Mouse (Mus musculus) bone marrow, adult 2 months (tissue): ENCODE measurements around the gene Trir.

Experiments
- CTCF ChIP-seq: fragments of 200-500 bp; IDR thresholded peaks from 2 replicates; pipeline ENCODE4 v1.5.1; 2011; ENCODE audit warnings: low read length, control low read depth; ENCODE audit not compliant: control insufficient read depth, insufficient read depth
- POLR2A ChIP-seq: fragments of 200-500 bp; IDR thresholded peaks from 2 replicates; pipeline ENCODE4 v1.6.1; 2011; ENCODE audit warnings: low read depth, mild to moderate bottlenecking, control low read depth, low read length, borderline replicate concordance; ENCODE audit not compliant: control insufficient read depth

DNA sequence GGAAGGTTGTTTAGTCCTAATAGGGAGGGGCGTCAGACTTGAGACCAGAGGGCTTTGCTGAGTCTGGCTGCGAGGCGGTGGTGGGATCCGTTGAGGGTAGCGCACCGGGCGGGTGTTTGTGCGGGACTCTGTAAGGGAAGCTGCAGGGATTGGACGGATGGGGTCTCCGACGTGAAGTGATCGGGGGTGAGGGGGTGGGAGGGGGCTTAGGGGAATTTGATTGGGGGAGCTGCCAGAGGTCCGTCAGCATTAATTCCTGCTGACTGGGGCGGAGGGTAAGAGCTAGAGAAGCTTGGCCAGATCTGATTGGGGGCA, 10.7 kb downstream of the Trir start:
- TF ChIP-seq CTCF (no peak), POLR2A (no peak)
